Mouse (Mus musculus) liver, adult 2 months (tissue): ENCODE data around the gene Dok5.

ENCODE experiments used
- CTCF ChIP-seq: fragments of 200-500 bp; IDR thresholded peaks from 2 replicates; pipeline ENCODE4 v1.5.1; 2011; ENCODE audit warnings: low read depth, low read length, control low read depth
- POLR2A ChIP-seq: fragments of 200-500 bp; IDR thresholded peaks from 2 replicates; pipeline ENCODE4 v1.6.1; 2011; ENCODE audit warnings: low read length, control low read depth; ENCODE audit not compliant: insufficient read depth; ENCODE audit errors: extremely low read depth

DNA sequence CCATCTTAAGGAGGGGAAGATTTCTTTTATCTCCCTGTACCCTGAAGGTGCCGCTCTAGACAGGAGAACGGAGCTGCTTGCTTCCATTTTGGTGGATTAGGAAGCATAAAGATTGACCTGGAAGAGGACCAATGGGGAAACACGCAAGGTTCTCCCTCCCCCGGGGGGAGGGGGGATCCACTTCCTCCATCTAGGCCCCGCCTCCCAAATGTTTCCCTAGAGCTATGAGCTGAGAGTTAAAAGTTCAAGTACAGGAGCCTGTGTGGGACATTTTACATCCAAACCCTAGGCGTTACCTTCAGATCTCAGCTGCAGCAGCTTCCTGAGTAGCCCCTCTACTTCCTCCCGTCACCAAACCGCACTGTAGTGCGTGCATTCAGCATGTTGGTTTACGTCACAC, 56.5 kb downstream of the Dok5 start:
- TF ChIP-seq CTCF (no peak), POLR2A (no peak)
